Mouse (Mus musculus) heart, adult 2 months (tissue): ENCODE measurements at regions not wholly inside any gene's neighbourhood (a gene's known extent, or its start where the extent isn't known, plus 50 kb on each side); places are given as distances from the start of the nearest gene placed in this dataset.

ENCODE experiments used
- DNase-seq, 2 experiments: peaks; one replicate each; pipeline ENCODE4 v3.0.0; 2021
- H3K27ac ChIP-seq: fragments of 200-600 bp; 2 replicates; pipeline ENCODE4 v1.8.1; 2022
- H3K27me3 ChIP-seq: fragments of 200-500 bp; 2 replicates; pipeline ENCODE4 v1.6.1; 2012; ENCODE audit warnings: mild to moderate bottlenecking, low read length, inconsistent platforms, mixed read lengths; ENCODE audit not compliant: control insufficient read depth, insufficient read depth
- H3K36me3 ChIP-seq: fragments of 200-500 bp; 2 replicates; pipeline ENCODE4 v1.6.1; 2012; ENCODE audit warnings: low read length, inconsistent platforms; ENCODE audit not compliant: control insufficient read depth, insufficient read depth
- H3K4me1 ChIP-seq: fragments of 200-500 bp; 2 replicates; pipeline ENCODE4 v1.6.1; 2011; ENCODE audit warnings: low read length; ENCODE audit not compliant: control insufficient read depth, insufficient read depth
- H3K4me3 ChIP-seq: fragments of 200-600 bp; 2 replicates; pipeline ENCODE4 v1.8.1; 2022
- H3K79me2 ChIP-seq: fragments of 200-500 bp; replicated peaks from 2 replicates; pipeline ENCODE4 v1.6.1; 2012; ENCODE audit warnings: mild to moderate bottlenecking, inconsistent platforms, low read length, moderate library complexity, mixed read lengths; ENCODE audit not compliant: control insufficient read depth, insufficient read depth
- H3K9ac ChIP-seq: fragments of 200-500 bp; 2 replicates; pipeline ENCODE4 v1.6.1; 2012; ENCODE audit warnings: low read depth, mild to moderate bottlenecking, control low read depth, inconsistent platforms, low read length, mixed read lengths
- CTCF ChIP-seq: fragments of 200-600 bp; IDR thresholded peaks from 2 replicates; pipeline ENCODE4 v1.8.1; 2022; ENCODE audit warnings: antibody characterized with exemption, mild to moderate bottlenecking, moderate library complexity
- EP300 ChIP-seq: fragments of 200-500 bp; IDR thresholded peaks from 2 replicates; pipeline ENCODE4 v1.6.1; 2011; ENCODE audit warnings: low read depth, low read length, control low read depth; ENCODE audit not compliant: insufficient read depth
- POLR2A ChIP-seq: fragments of 200-500 bp; IDR thresholded peaks from 2 replicates; pipeline ENCODE4 v1.6.1; 2011; ENCODE audit warnings: mild to moderate bottlenecking, low read depth, low read length, control low read depth; ENCODE audit not compliant: insufficient read depth
- WGBS: fragments of 180-500 bp; shearing (Covaris S2); methylation state at CpG from one replicate; pipeline ENCODE4 v1.1.7; 2018; 5-methylcytosine and 5-hydroxymethylcytosine counted together
- intact Hi-C: fragments of 180-260 bp; cut with DNase I; formaldehyde crosslinking; loops from one replicate; pipeline ENCODE4 v1.15.1; 2025

DNA sequence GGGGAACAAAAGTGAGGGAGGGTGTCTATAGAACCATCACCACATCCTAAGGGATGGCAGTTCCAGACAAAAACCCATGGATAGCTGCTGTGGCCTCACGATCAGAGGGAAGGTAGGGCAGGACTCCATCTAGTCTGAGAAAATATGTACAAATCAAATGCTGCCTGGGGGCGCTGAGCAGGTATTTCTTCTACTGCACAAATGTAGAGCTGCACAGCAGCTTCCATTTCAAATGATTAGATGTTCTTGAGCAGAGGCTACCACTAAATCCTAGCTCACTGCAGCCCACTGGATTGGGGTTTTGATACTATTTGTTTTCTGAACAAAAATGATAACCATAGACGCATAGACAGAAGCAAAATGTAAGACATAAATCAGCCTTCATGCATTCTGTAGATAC is 153.2 kb upstream of the Gcfc2 start:
- Histone ChIP-seq H3K27ac (no peak overlapping the region), H3K27me3 (no peaks in the 10 kb centered on the region), H3K36me3 (no peaks in the 10 kb centered on the region), H3K4me3 (no peak overlapping the region), H3K9ac (no peak overlapping the region), H3K4me1 (no peaks in the 10 kb centered on the region), H3K79me2 (no peaks in the 10 kb centered on the region)
- DNase-seq, result no peak
- intact Hi-C loops, result no loop called here
- TF ChIP-seq CTCF (no peak), POLR2A (no peak), EP300 (no peak)
- WGBS, result 66% methylated on average over 3 of the region's 3 CpGs

DNA sequence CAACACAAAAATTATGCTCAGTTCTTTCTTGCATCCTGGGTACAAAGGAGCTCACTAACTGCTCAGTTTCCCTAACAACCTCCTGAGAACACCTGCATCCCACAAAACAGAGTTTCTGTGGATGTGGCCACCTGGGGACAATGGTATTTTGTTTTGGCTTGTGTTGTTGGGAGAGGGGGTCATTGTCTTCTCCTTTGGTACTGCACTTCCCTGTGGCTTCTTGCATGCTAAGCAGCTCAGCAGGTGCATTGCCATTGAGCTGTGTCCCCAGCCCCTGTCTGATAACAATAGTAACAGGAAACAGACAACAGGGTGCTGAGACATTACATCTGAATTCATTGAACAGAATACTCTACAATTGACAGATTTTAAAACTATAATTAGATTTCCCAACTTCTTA is 151.6 kb upstream of the Gcfc2 start:
- Histone ChIP-seq H3K27me3 (no peaks in the 10 kb centered on the region), H3K27ac (no peak overlapping the region), H3K4me1 (no peaks in the 10 kb centered on the region), H3K4me3 (no peak overlapping the region), H3K9ac (no peak overlapping the region), H3K79me2 (no peaks in the 10 kb centered on the region), H3K36me3 (no peaks in the 10 kb centered on the region)
- no peak for DNase-seq
- intact Hi-C loops, result no loop called here
- TF ChIP-seq EP300 (no peak), CTCF (no peak), POLR2A (no peak)

DNA sequence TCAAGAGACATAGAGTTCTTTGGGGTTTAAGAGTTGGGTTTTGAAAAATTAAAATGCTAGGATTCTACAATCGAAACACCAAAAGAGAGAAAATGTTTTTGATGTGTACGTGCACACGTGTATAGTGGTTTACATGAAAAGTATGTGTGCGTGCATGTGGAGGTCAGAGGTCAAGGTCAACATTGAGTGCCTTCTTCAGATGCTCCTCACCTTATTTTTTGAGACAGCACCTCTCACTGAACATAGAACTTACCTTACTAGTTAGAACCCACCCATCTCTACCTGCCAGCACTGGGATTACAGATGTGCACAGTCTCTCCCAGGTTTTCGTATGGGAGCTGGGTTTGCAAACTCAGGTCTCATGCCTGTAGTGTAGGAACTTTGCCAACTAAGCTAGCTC is 141.3 kb upstream of the Gcfc2 start:
- H3K9ac ChIP-seq, result no peak overlapping the region
- WGBS, result 88% methylated on average over 5 of the region's 5 CpGs
- H3K4me1 ChIP-seq, result no peaks in the 10 kb centered on the region
- H3K79me2 ChIP-seq, result no peaks in the 10 kb centered on the region
- no peaks in the 10 kb centered on the region for H3K36me3 ChIP-seq
- H3K27ac ChIP-seq, result no peak overlapping the region
- no peaks in the 10 kb centered on the region for H3K27me3 ChIP-seq
- TF ChIP-seq CTCF (no peak), POLR2A (no peak), EP300 (no peak)
- intact Hi-C loops, result no loop called here
- DNase-seq, result no peak
- no peak overlapping the region for H3K4me3 ChIP-seq

- TF ChIP-seq POLR2A (no peak), EP300 (no peak), CTCF (no peak)
- Histone ChIP-seq H3K9ac (no peak overlapping the region), H3K4me3 (no peak overlapping the region), H3K4me1 (no peaks in the 10 kb centered on the region), H3K36me3 (no peaks in the 10 kb centered on the region), H3K27me3 (no peaks in the 10 kb centered on the region), H3K27ac (no peak overlapping the region), H3K79me2 (no peaks in the 10 kb centered on the region)
- intact Hi-C loops, result no loop called here
- DNase-seq, result no peak
- 83% methylated on average over 8 of the region's 8 CpGs for WGBS
These were observed 140.5 kb upstream of the Gcfc2 start for GRCm38 (mm10) chr6:81782815-81783435.

GRCm38 (mm10) chr6:81795281-81795680 is 128.2 kb upstream of the Gcfc2 start:
- H3K79me2 ChIP-seq, result no peaks in the 10 kb centered on the region
- 76% methylated on average over 6 of the region's 6 CpGs for WGBS
- H3K9ac ChIP-seq, result no peak overlapping the region
- intact Hi-C loops, result no loop called here
- H3K36me3 ChIP-seq, result no peaks in the 10 kb centered on the region
- TF ChIP-seq EP300, result no peak
- no peak for TF ChIP-seq POLR2A
- no peak for TF ChIP-seq CTCF
- H3K4me3 ChIP-seq, result no peak overlapping the region
- no peaks in the 10 kb centered on the region for H3K4me1 ChIP-seq
- no peak for DNase-seq
- no peaks in the 10 kb centered on the region for H3K27me3 ChIP-seq
- H3K27ac ChIP-seq, result no peak overlapping the region

DNA sequence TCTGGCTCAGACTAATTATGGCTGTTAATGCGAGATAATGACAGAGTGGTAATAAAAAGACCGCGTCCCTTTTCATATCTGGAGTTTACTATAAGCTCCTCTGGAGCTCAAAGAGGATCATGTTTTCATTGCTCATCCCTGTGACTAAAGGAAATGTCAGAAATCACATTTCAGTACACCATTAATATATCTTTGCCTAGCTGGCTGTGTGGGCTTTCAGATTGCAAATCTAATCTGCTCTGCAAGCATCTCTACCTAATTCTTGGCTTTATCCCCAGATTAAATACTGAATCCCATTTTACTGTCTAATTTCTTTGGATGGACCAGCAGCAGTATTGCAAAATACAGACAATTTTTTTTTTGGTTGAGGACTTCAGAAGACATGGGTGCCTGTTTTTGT is 122.6 kb upstream of the Gcfc2 start:
- intact Hi-C loops, result no loop called here
- Histone ChIP-seq H3K79me2 (no peaks in the 10 kb centered on the region), H3K27ac (no peak overlapping the region), H3K4me3 (no peak overlapping the region), H3K4me1 (no peaks in the 10 kb centered on the region), H3K27me3 (no peaks in the 10 kb centered on the region), H3K36me3 (no peaks in the 10 kb centered on the region), H3K9ac (no peak overlapping the region)
- TF ChIP-seq CTCF (no peak), EP300 (no peak), POLR2A (no peak)
- DNase-seq, result no peak
- 86% methylated on average over 3 of the region's 3 CpGs for WGBS
